Mouse (Mus musculus) hindbrain, postnatal 0 days (tissue): ENCODE data around the gene Olfr105-ps. TPM values are rescaled to one million over a fixed set of nuclear protein-coding genes. Genes with fewer than 3 reads are reported as not detected.

Experiments
- ATAC-seq: fragments of 200-750 bp; cut with Nextera tagmentation; 2 replicates; pipeline ENCODE4 v1.8.0; 2017; ENCODE audit warnings: mild to moderate bottlenecking, moderate TSS enrichment, moderate library complexity
- DNase-seq: peaks from one replicate; pipeline ENCODE4 v3.0.0-alpha.2; 2015; ENCODE audit warnings: low spot score
- H3K27ac ChIP-seq: fragments of 300-500 bp; sonication (generic); 2 replicates; pipeline ENCODE4 v1.5.1; 2014; ENCODE audit warnings: mild to moderate bottlenecking
- H3K27me3 ChIP-seq: fragments of 300-500 bp; sonication (generic); 2 replicates; pipeline ENCODE4 v1.6.1; 2014; ENCODE audit warnings: low read length, mixed read lengths; ENCODE audit not compliant: insufficient read depth
- H3K36me3 ChIP-seq: fragments of 300-500 bp; sonication (generic); 2 replicates; pipeline ENCODE4 v1.6.1; 2014; ENCODE audit warnings: low read length, mixed read lengths; ENCODE audit not compliant: insufficient read depth
- H3K4me1 ChIP-seq: fragments of 300-500 bp; sonication (generic); 2 replicates; pipeline ENCODE4 v1.6.1; 2014; ENCODE audit warnings: antibody characterized with exemption, low read length, mixed read lengths; ENCODE audit not compliant: insufficient read depth
- H3K4me2 ChIP-seq: fragments of 300-500 bp; sonication (generic); 2 replicates; pipeline ENCODE4 v1.6.1; 2014; ENCODE audit warnings: low read depth, mild to moderate bottlenecking, low read length, moderate library complexity, mixed read lengths
- H3K4me3 ChIP-seq: fragments of 300-500 bp; sonication (generic); 2 replicates; pipeline ENCODE4 v1.5.1; 2014; ENCODE audit warnings: low read length
- H3K9ac ChIP-seq: fragments of 300-500 bp; sonication (generic); replicated peaks from 2 replicates; pipeline ENCODE4 v1.6.1; 2014; ENCODE audit warnings: mild to moderate bottlenecking, low read length, moderate library complexity, mixed read lengths
- H3K9me3 ChIP-seq: fragments of 300-500 bp; sonication (generic); 2 replicates; pipeline ENCODE4 v1.6.1; 2016; ENCODE audit warnings: low read length, mixed read lengths
- CTCF ChIP-seq: IDR thresholded peaks from 2 replicates; pipeline ENCODE4 v1.5.1; 2016; ENCODE audit warnings: antibody characterized with exemption, control low read depth, low read depth
- WGBS: fragments of 180-500 bp; shearing (Covaris S2); extraction: QIAGEN DNeasy Blood & Tissue Kit; methylation state at CpG from one replicate; pipeline ENCODE4 v1.1.7; 2014; 5-methylcytosine and 5-hydroxymethylcytosine counted together
- polyA plus RNA-seq: library from polyadenylated mRNA; unstranded; fragments of >200 nt; fragmentation: Nextera tagmentation; extraction: Ambion mirVana; gene quantifications from 2 replicates; pipeline ENCODE4 v1.2.1, GENCODE M21; 2015
- total RNA-seq: library from RNA; depleted of rRNA; stranded (reverse); fragments of >200 nt; gene quantifications from 2 replicates; pipeline ENCODE4 v1.2.3, GENCODE M21; 2014; rRNA removed

The Olfr105-ps gene
- total RNA-seq (not detected in 2 replicates), polyA plus RNA-seq (not detected in 2 replicates)

DNA sequence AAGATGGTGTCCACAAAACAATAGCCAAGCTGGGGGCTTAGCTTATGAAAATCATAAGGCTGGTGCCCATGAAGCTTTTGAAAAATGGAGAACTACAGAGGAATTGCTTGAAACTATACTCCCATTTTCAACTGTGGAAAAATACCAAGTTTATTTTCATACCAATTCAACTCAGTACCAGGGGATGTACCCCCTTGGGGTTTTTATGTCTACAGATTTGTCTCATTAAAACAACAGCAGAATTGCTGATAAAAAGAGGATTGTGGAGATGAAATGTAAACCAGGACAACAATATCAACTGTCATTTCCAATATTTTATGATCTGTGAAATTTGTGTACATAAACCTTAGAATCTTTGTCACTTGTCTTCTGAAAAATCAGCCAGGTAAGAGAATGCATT is at the start of gene Olfr105-ps:
Gene Olfr105-ps, plus strand, starts transcription at position 301 of the 400 bp plus-strand sequence.
- Histone ChIP-seq H3K27ac (no peak within 1 kb of the TSS), H3K9ac (no peak within 1 kb of the TSS), H3K27me3 (no peaks in the 10 kb centered on the region), H3K4me3 (no peak within 1 kb of the TSS), H3K36me3 (no peaks in the 10 kb centered on the region), H3K4me2 (no peak within 1 kb of the TSS), H3K4me1 (no peaks in the 10 kb centered on the region), H3K9me3 (no peaks in the 10 kb centered on the region)
- DNase-seq (no peak), ATAC-seq (no peak)
- no peak for TF ChIP-seq CTCF

DNA sequence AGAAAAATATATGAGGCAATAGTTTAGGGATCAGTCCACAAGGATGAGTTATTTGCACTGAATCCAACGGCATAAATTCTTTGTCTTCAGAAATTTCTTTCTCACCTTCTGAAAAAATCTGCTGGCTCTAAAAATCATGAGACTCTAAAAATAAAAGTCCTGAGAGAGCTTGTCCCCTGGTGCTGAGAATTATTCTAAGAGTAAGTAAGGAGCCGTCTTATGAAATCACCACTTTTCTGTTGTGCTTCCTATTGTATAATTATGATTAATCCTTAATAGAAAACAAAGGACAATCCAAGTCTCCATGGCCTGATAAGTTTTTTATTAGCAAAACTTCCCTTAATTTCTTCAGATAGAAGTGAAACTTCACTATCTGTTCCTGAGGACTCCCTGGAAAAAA is 39.2 kb upstream of the Olfr105-ps start, which contains the start of gene Olfr103:
Gene Olfr103, minus strand, starts transcription at position 101 of the 400 bp plus-strand sequence.
- DNase-seq (no peak), ATAC-seq (no peak)
- Histone ChIP-seq H3K4me3 (no peak within 1 kb of the TSS), H3K4me2 (no peak within 1 kb of the TSS), H3K36me3 (no peaks in the 10 kb centered on the region), H3K9me3 (no peaks in the 10 kb centered on the region), H3K9ac (no peak within 1 kb of the TSS), H3K27ac (no peak within 1 kb of the TSS), H3K27me3 (no peaks in the 10 kb centered on the region), H3K4me1 (no peaks in the 10 kb centered on the region)
- WGBS = 89% methylated on average over 2 of the region's 2 CpGs
- TF ChIP-seq CTCF = no peak

DNA sequence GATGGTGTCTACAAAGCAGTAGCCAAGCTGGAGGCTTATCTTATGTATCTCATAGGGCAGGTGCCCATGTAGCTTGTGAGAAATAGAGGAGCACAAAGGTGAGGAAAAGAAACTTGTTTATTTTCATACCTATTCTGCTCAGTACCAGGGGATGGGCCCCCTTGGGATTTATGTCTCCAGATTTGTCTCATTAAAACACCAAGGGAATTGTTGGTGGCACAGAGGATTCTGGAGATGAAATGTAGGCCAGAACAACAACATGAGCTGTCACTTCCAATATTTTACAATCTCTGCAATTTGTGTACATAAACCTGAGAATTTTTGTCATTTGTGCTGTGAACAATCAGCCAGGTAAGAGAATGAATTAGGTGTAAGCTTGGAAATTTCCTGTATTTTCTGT is 19.6 kb upstream of the Olfr105-ps start, which contains the start of gene Olfr104-ps:
Gene Olfr104-ps, plus strand, starts transcription at position 301 of the 400 bp plus-strand sequence.
- Histone ChIP-seq H3K4me2 (no peak within 1 kb of the TSS), H3K27me3 (no peaks in the 10 kb centered on the region), H3K27ac (no peak within 1 kb of the TSS), H3K4me1 (no peaks in the 10 kb centered on the region), H3K9me3 (no peaks in the 10 kb centered on the region), H3K4me3 (no peak within 1 kb of the TSS), H3K36me3 (no peaks in the 10 kb centered on the region), H3K9ac (no peak within 1 kb of the TSS)
- DNase-seq = no peak
- no peak for ATAC-seq
- TF ChIP-seq CTCF = no peak

DNA sequence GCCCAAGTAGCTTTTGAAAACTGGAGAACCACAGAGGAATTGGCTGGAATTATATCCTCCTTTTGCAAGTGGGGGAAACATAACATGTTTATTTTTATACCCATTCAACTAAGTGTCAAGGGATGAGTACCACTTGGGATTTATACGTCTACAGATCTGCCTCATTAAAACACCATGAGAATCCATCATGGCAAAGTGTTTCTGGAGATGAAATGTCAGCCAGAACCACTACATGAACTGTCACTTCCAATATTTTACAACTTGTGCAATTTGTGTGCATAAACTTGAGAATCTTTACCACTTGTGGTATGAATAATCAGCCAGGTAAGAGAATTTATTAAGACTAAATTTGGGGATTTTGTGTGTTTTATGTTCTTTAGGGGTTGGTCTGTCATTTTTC is 11.3 kb downstream of the Olfr105-ps start, which contains the start of gene Olfr106-ps:
Gene Olfr106-ps, plus strand, starts transcription at position 301 of the 400 bp plus-strand sequence.
- H3K36me3 ChIP-seq = no peaks in the 10 kb centered on the region
- WGBS = 73% methylated on average over 1 of the region's 1 CpGs
- no peaks in the 10 kb centered on the region for H3K4me1 ChIP-seq
- no peak within 1 kb of the TSS for H3K4me2 ChIP-seq
- H3K27me3 ChIP-seq = no peaks in the 10 kb centered on the region
- no peak for ATAC-seq
- H3K27ac ChIP-seq = no peak within 1 kb of the TSS
- no peak for DNase-seq
- H3K9ac ChIP-seq = no peak within 1 kb of the TSS
- TF ChIP-seq CTCF = no peak
- no peaks in the 10 kb centered on the region for H3K9me3 ChIP-seq
- H3K4me3 ChIP-seq = no peak within 1 kb of the TSS

DNA sequence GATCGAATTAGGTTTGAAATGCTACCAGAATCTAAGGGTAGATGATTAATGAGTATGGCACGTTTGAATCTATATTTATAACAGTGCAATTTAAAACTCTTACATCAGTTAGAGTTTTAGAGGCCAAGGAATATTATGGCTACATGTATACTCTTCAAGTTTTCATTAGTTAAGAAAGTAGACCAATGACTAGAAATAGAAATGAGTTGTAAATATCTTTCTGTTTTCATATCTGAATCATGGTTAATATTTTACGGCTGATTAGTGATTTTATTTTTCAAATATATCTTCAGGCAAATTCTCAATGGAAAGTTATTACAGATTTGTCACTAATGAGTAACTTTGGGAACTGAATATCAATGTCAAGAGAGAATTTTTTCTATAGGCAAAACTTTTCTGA is 20.1 kb downstream of the Olfr105-ps start, which contains the start of gene Olfr107:
Gene Olfr107, plus strand, starts transcription at position 301 of the 400 bp plus-strand sequence.
- H3K27me3 ChIP-seq = no peaks in the 10 kb centered on the region
- H3K9ac ChIP-seq = no peak within 1 kb of the TSS
- H3K4me2 ChIP-seq = no peak within 1 kb of the TSS
- TF ChIP-seq CTCF = no peak
- ATAC-seq (no peak), DNase-seq (no peak)
- H3K27ac ChIP-seq = no peak within 1 kb of the TSS
- H3K4me3 ChIP-seq = no peak within 1 kb of the TSS
- H3K4me1 ChIP-seq = no peaks in the 10 kb centered on the region
- 78% methylated on average over 3 of the region's 3 CpGs for WGBS
- H3K9me3 ChIP-seq = no peaks in the 10 kb centered on the region
- H3K36me3 ChIP-seq = no peaks in the 10 kb centered on the region

- no peaks in the 10 kb centered on the region for H3K4me1 ChIP-seq
- no peak overlapping the region for H3K9ac ChIP-seq
- no peaks in the 10 kb centered on the region for H3K36me3 ChIP-seq
- ATAC-seq (no peak), DNase-seq (no peak)
- TF ChIP-seq CTCF = no peak
- no peak overlapping the region for H3K27ac ChIP-seq
- no peak overlapping the region for H3K4me2 ChIP-seq
- H3K4me3 ChIP-seq = no peak overlapping the region
- no peaks in the 10 kb centered on the region for H3K9me3 ChIP-seq
- H3K27me3 ChIP-seq = no peaks in the 10 kb centered on the region
Observed at GRCm38 (mm10) chr17:37413380-37413779, 34.5 kb downstream of the Olfr105-ps start.

Other genes with a start within 250 kb of the Olfr105-ps start
- not detected in 2 replicates for gene Olfr93, start 217.5 kb upstream of the Olfr105-ps start, total RNA-seq
- gene Olfr93, start 217.5 kb upstream of the Olfr105-ps start, polyA plus RNA-seq = not detected in 2 replicates
- not detected in 2 replicates for gene Ubd, start 185.1 kb upstream of the Olfr105-ps start, total RNA-seq
- not detected in 2 replicates for gene Ubd, start 185.1 kb upstream of the Olfr105-ps start, polyA plus RNA-seq
- 0.58 and 1.3 TPM in 2 replicates for gene Olfr94, start 178.0 kb upstream of the Olfr105-ps start, total RNA-seq
- 0.14 TPM in 1 of 2 replicates, not detected in the other for gene Olfr94, start 178.0 kb upstream of the Olfr105-ps start, polyA plus RNA-seq
- 0.37 TPM in 1 of 2 replicates, not detected in the other for gene Olfr95, start 165.9 kb upstream of the Olfr105-ps start, total RNA-seq
- gene Olfr95, start 165.9 kb upstream of the Olfr105-ps start, polyA plus RNA-seq = 0.03 and 0.04 TPM in 2 replicates
- gene Olfr96, start 158.9 kb upstream of the Olfr105-ps start, total RNA-seq = not detected in 2 replicates
- gene Olfr96, start 158.9 kb upstream of the Olfr105-ps start, polyA plus RNA-seq = not detected in 2 replicates
- gene Olfr97, start 141.7 kb upstream of the Olfr105-ps start, total RNA-seq = not detected in 2 replicates
- gene Olfr97, start 141.7 kb upstream of the Olfr105-ps start, polyA plus RNA-seq = not detected in 2 replicates
- not detected in 2 replicates for gene Olfr98, start 115.3 kb upstream of the Olfr105-ps start, total RNA-seq
- not detected in 2 replicates for gene Olfr98, start 115.3 kb upstream of the Olfr105-ps start, polyA plus RNA-seq
- gene H2-M3, start 108.8 kb upstream of the Olfr105-ps start, total RNA-seq = 0.63 and 2.5 TPM in 2 replicates
- 1.9 and 2.7 TPM in 2 replicates for gene H2-M3, start 108.8 kb upstream of the Olfr105-ps start, polyA plus RNA-seq
- gene Olfr99, start 95.6 kb upstream of the Olfr105-ps start, total RNA-seq = not detected in 2 replicates
- gene Olfr99, start 95.6 kb upstream of the Olfr105-ps start, polyA plus RNA-seq = not detected in 2 replicates
- not detected in 2 replicates for gene Olfr101, start 74.7 kb upstream of the Olfr105-ps start, total RNA-seq
- gene Olfr101, start 74.7 kb upstream of the Olfr105-ps start, polyA plus RNA-seq = not detected in 2 replicates
- gene Olfr102, start 62.0 kb upstream of the Olfr105-ps start, total RNA-seq = not detected in 2 replicates
- gene Olfr102, start 62.0 kb upstream of the Olfr105-ps start, polyA plus RNA-seq = not detected in 2 replicates
- not detected in 2 replicates for gene Olfr103, start 39.3 kb upstream of the Olfr105-ps start, total RNA-seq
- gene Olfr103, start 39.3 kb upstream of the Olfr105-ps start, polyA plus RNA-seq = not detected in 2 replicates
- not detected in 2 replicates for gene Olfr104-ps, start 19.5 kb upstream of the Olfr105-ps start, total RNA-seq
- gene Olfr104-ps, start 19.5 kb upstream of the Olfr105-ps start, polyA plus RNA-seq = not detected in 2 replicates
- not detected in 2 replicates for gene Olfr106-ps, start 11.4 kb downstream of the Olfr105-ps start, total RNA-seq
- gene Olfr106-ps, start 11.4 kb downstream of the Olfr105-ps start, polyA plus RNA-seq = not detected in 2 replicates
- not detected in 2 replicates for gene Olfr107, start 20.2 kb downstream of the Olfr105-ps start, total RNA-seq
- gene Olfr107, start 20.2 kb downstream of the Olfr105-ps start, polyA plus RNA-seq = not detected in 2 replicates
- not detected in 2 replicates for gene Olfr108, start 66.4 kb downstream of the Olfr105-ps start, total RNA-seq
- not detected in 2 replicates for gene Olfr108, start 66.4 kb downstream of the Olfr105-ps start, polyA plus RNA-seq
- not detected in 2 replicates for gene Olfr109, start 79.9 kb downstream of the Olfr105-ps start, total RNA-seq
- gene Olfr109, start 79.9 kb downstream of the Olfr105-ps start, polyA plus RNA-seq = not detected in 2 replicates
- not detected in 2 replicates for gene H2-M2, start 104.5 kb downstream of the Olfr105-ps start, total RNA-seq
- gene H2-M2, start 104.5 kb downstream of the Olfr105-ps start, polyA plus RNA-seq = not detected in 2 replicates
- not detected in 2 replicates for gene Olfr110, start 113.4 kb downstream of the Olfr105-ps start, total RNA-seq
- not detected in 2 replicates for gene Olfr110, start 113.4 kb downstream of the Olfr105-ps start, polyA plus RNA-seq
- not detected in 2 replicates for gene Olfr111, start 129.0 kb downstream of the Olfr105-ps start, total RNA-seq
- not detected in 2 replicates for gene Olfr111, start 129.0 kb downstream of the Olfr105-ps start, polyA plus RNA-seq
- not detected in 2 replicates for gene Olfr112, start 190.4 kb downstream of the Olfr105-ps start, total RNA-seq
- not detected in 2 replicates for gene Olfr112, start 190.4 kb downstream of the Olfr105-ps start, polyA plus RNA-seq
- not detected in 2 replicates for gene Olfr113, start 198.6 kb downstream of the Olfr105-ps start, total RNA-seq
- not detected in 2 replicates for gene Olfr113, start 198.6 kb downstream of the Olfr105-ps start, polyA plus RNA-seq
- gene Olfr114, start 213.7 kb downstream of the Olfr105-ps start, total RNA-seq = not detected in 2 replicates
- not detected in 2 replicates for gene Olfr114, start 213.7 kb downstream of the Olfr105-ps start, polyA plus RNA-seq
- not detected in 2 replicates for gene Olfr115, start 248.1 kb downstream of the Olfr105-ps start, total RNA-seq
- gene Olfr115, start 248.1 kb downstream of the Olfr105-ps start, polyA plus RNA-seq = not detected in 2 replicates
- not detected in 2 replicates for gene Olfr116, start 248.2 kb downstream of the Olfr105-ps start, total RNA-seq
- gene Olfr116, start 248.2 kb downstream of the Olfr105-ps start, polyA plus RNA-seq = not detected in 2 replicates